Mouse (Mus musculus): ENCODE results near the gene Adam11.

GRCm38 (mm10) chr11:102763009-102763767 lies 1.9 kb downstream of the Adam11 start:
- TF ChIP-seq POLR2A (IDR thresholded peaks at IDR 0.05; ENCODE audit: borderline replicate concordance, low read depth, low read length): no peak
- TF ChIP-seq CTCF (IDR thresholded peaks at IDR 0.05; ENCODE audit: low read depth, low read length): no peak
